Mouse (Mus musculus) midbrain, embryonic 12.5 days (tissue): ENCODE data around the gene Hmx2. TPM values are rescaled to one million over a fixed set of nuclear protein-coding genes. Genes with fewer than 3 reads are reported as not detected.

Experiments
- ATAC-seq: fragments of 200-750 bp; cut with Nextera tagmentation; 2 replicates; pipeline ENCODE4 v1.8.0; 2017; ENCODE audit warnings: low read depth, moderate TSS enrichment, moderate library complexity; ENCODE audit not compliant: low FRiP score
- H3K27ac ChIP-seq: fragments of 300-500 bp; sonication (generic); replicated peaks from 2 replicates; pipeline ENCODE4 v1.5.1; 2016; ENCODE audit warnings: mild to moderate bottlenecking
- H3K27me3 ChIP-seq: fragments of 300-500 bp; sonication (generic); 2 replicates; pipeline ENCODE4 v1.6.1; 2016; ENCODE audit warnings: mild to moderate bottlenecking
- H3K36me3 ChIP-seq: fragments of 300-500 bp; sonication (generic); 2 replicates; pipeline ENCODE4 v1.6.1; 2016
- H3K4me1 ChIP-seq: fragments of 300-500 bp; sonication (generic); 2 replicates; pipeline ENCODE4 v1.6.1; 2016
- H3K4me2 ChIP-seq: fragments of 300-500 bp; sonication (generic); replicated peaks from 2 replicates; pipeline ENCODE4 v1.6.1; 2016; ENCODE audit warnings: mild to moderate bottlenecking, moderate library complexity
- H3K4me3 ChIP-seq: fragments of 300-500 bp; sonication (generic); 2 replicates; pipeline ENCODE4 v1.5.1; 2016; ENCODE audit warnings: mild to moderate bottlenecking
- H3K9ac ChIP-seq: fragments of 300-500 bp; sonication (generic); replicated peaks from 2 replicates; pipeline ENCODE4 v1.6.1; 2016; ENCODE audit warnings: mild to moderate bottlenecking, moderate library complexity
- H3K9me3 ChIP-seq: fragments of 300-500 bp; sonication (generic); 2 replicates; pipeline ENCODE4 v1.6.1; 2016; ENCODE audit warnings: mild to moderate bottlenecking
- WGBS: fragments of 180-500 bp; shearing (Covaris S2); methylation state at CpG from one replicate; pipeline ENCODE4 v1.1.7; 2016; 5-methylcytosine and 5-hydroxymethylcytosine counted together
- polyA plus RNA-seq: library from polyadenylated mRNA; unstranded; fragments of >200 nt; fragmentation: Nextera tagmentation; extraction: Ambion mirVana; gene quantifications from 2 replicates; pipeline ENCODE4 v1.2.1, GENCODE M21; 2016

The Hmx2 gene
- polyA plus RNA-seq, 1 experiment from 2014 or later, result 0.34 TPM

- under 1% methylated on average over 45 of the region's 51 CpGs for WGBS
- Histone ChIP-seq H3K9me3 (no peaks in the 10 kb centered on the region), H3K36me3 (peaks cover 26% of the 10 kb centered on the region), H3K4me3 (peak within 1 kb of the TSS; percentile 80), H3K4me1 (peaks cover 31% of the 10 kb centered on the region), H3K4me2 (peak within 1 kb of the TSS; percentile 76), H3K9ac (peak within 1 kb of the TSS; percentile 80), H3K27me3 (peaks cover 41% of the 10 kb centered on the region), H3K27ac (peak within 1 kb of the TSS; percentile 90)
- peak; percentile 93 for ATAC-seq
Measured at GRCm38 (mm10) chr7:131559986-131560696, 11.6 kb downstream of the Hmx2 start, which contains the start of gene Bub3. Gene Bub3 (plus strand): TSS chr7:131560222.

- H3K27ac ChIP-seq, result peak overlapping the region; percentile 90
- ATAC-seq, result peak; percentile 59
- peak overlapping the region; percentile 76 for H3K4me2 ChIP-seq
- H3K9ac ChIP-seq, result peak overlapping the region; percentile 80
- peaks cover 36% of the 10 kb centered on the region for H3K27me3 ChIP-seq
- WGBS, result under 1% methylated on average over 14 of the region's 14 CpGs
- H3K9me3 ChIP-seq, result no peaks in the 10 kb centered on the region
- H3K4me3 ChIP-seq, result peak overlapping the region; percentile 80
- peaks cover 28% of the 10 kb centered on the region for H3K36me3 ChIP-seq
- peaks cover 29% of the 10 kb centered on the region for H3K4me1 ChIP-seq
Measured at GRCm38 (mm10) chr7:131560697-131561042, 12.1 kb downstream of the Hmx2 start.

GRCm38 (mm10) chr7:131575246-131575645 is 26.7 kb downstream of the Hmx2 start:
- no peak overlapping the region for H3K9ac ChIP-seq
- WGBS, result 79% methylated on average over 6 of the region's 6 CpGs

GRCm38 (mm10) chr7:131582178-131582577 is 33.6 kb downstream of the Hmx2 start:
- no peak for ATAC-seq
- no peak overlapping the region for H3K9ac ChIP-seq
- H3K4me3 ChIP-seq, result no peak overlapping the region
- no peaks in the 10 kb centered on the region for H3K4me1 ChIP-seq
- H3K27ac ChIP-seq, result no peak overlapping the region
- H3K9me3 ChIP-seq, result no peaks in the 10 kb centered on the region
- H3K36me3 ChIP-seq, result no peaks in the 10 kb centered on the region
- no peak overlapping the region for H3K4me2 ChIP-seq
- peaks cover 13% of the 10 kb centered on the region for H3K27me3 ChIP-seq
- WGBS, result 68% methylated on average over 9 of the region's 9 CpGs

More at GRCm38 (mm10) chr7:131575246-131575645, 26.7 kb downstream of the Hmx2 start:
- H3K4me3 ChIP-seq, result no peak overlapping the region
- H3K27me3 ChIP-seq, result no peaks in the 10 kb centered on the region
- H3K27ac ChIP-seq, result no peak overlapping the region
- H3K9me3 ChIP-seq, result no peaks in the 10 kb centered on the region
- no peak overlapping the region for H3K4me2 ChIP-seq
- ATAC-seq, result no peak
- no peaks in the 10 kb centered on the region for H3K4me1 ChIP-seq
- peaks cover 38% of the 10 kb centered on the region for H3K36me3 ChIP-seq

- WGBS, result 88% methylated on average over 5 of the region's 5 CpGs
- no peaks in the 10 kb centered on the region for H3K9me3 ChIP-seq
- ATAC-seq, result no peak
Measured at GRCm38 (mm10) chr7:131585551-131585950, 37.0 kb downstream of the Hmx2 start.

GRCm38 (mm10) chr7:131597779-131598482 is 49.4 kb downstream of the Hmx2 start:
- peaks cover 16% of the 10 kb centered on the region for H3K4me1 ChIP-seq
- no peak overlapping the region for H3K4me3 ChIP-seq
- no peaks in the 10 kb centered on the region for H3K36me3 ChIP-seq
- ATAC-seq, result peak; percentile 96
- peak overlapping the region; percentile 57 for H3K27ac ChIP-seq
- WGBS, result 5% methylated on average over 12 of the region's 12 CpGs
- no peaks in the 10 kb centered on the region for H3K9me3 ChIP-seq
- peak overlapping the region; percentile 36 for H3K4me2 ChIP-seq
- H3K9ac ChIP-seq, result 0 out of 2 replicates have a peak overlapping the region, but pooled peaks have one; percentile 4
- peaks cover 88% of the 10 kb centered on the region for H3K27me3 ChIP-seq

More at GRCm38 (mm10) chr7:131585551-131585950, 37.0 kb downstream of the Hmx2 start:
- Histone ChIP-seq H3K4me1 (no peaks in the 10 kb centered on the region), H3K27me3 (peaks cover 22% of the 10 kb centered on the region), H3K4me3 (no peak overlapping the region), H3K27ac (no peak overlapping the region), H3K9ac (no peak overlapping the region), H3K36me3 (no peaks in the 10 kb centered on the region), H3K4me2 (no peak overlapping the region)

- no peak; the same call in 1 of the 2 replicates for ATAC-seq
- WGBS, result 4% methylated on average over 5 of the region's 5 CpGs
- Histone ChIP-seq H3K9me3 (no peaks in the 10 kb centered on the region), H3K4me3 (no peak overlapping the region), H3K27ac (peak overlapping the region; percentile 57), H3K4me2 (peak overlapping the region; percentile 36), H3K36me3 (no peaks in the 10 kb centered on the region), H3K4me1 (peaks cover 16% of the 10 kb centered on the region), H3K27me3 (peaks cover 88% of the 10 kb centered on the region), H3K9ac (0 out of 2 replicates have a peak overlapping the region, but pooled peaks have one; percentile 4)
Measured at GRCm38 (mm10) chr7:131598483-131598824, 49.9 kb downstream of the Hmx2 start.

GRCm38 (mm10) chr7:131602106-131602505 is 53.5 kb downstream of the Hmx2 start:
- no peak overlapping the region for H3K9ac ChIP-seq
- no peak overlapping the region for H3K4me3 ChIP-seq
- no peak overlapping the region for H3K27ac ChIP-seq
- peaks cover 16% of the 10 kb centered on the region for H3K4me1 ChIP-seq
- 75% methylated on average over 7 of the region's 7 CpGs for WGBS
- no peak for ATAC-seq
- no peaks in the 10 kb centered on the region for H3K36me3 ChIP-seq
- H3K27me3 ChIP-seq, result peaks cover 81% of the 10 kb centered on the region
- no peak overlapping the region for H3K4me2 ChIP-seq
- no peaks in the 10 kb centered on the region for H3K9me3 ChIP-seq

GRCm38 (mm10) chr7:131603186-131603585 is 54.6 kb downstream of the Hmx2 start:
- 12% methylated on average over 11 of the region's 11 CpGs for WGBS
- Histone ChIP-seq H3K4me1 (peaks cover 11% of the 10 kb centered on the region), H3K9me3 (no peaks in the 10 kb centered on the region), H3K27me3 (peaks cover 77% of the 10 kb centered on the region), H3K4me3 (no peak overlapping the region), H3K27ac (no peak overlapping the region), H3K4me2 (no peak overlapping the region; the same call in 1 of the 2 replicates), H3K9ac (no peak overlapping the region), H3K36me3 (no peaks in the 10 kb centered on the region)
- no peak for ATAC-seq

- no peak for ATAC-seq
- Histone ChIP-seq H3K27ac (no peak overlapping the region), H3K4me3 (no peak overlapping the region), H3K36me3 (no peaks in the 10 kb centered on the region), H3K27me3 (peaks cover 76% of the 10 kb centered on the region), H3K9me3 (no peaks in the 10 kb centered on the region), H3K9ac (no peak overlapping the region), H3K4me2 (no peak overlapping the region), H3K4me1 (peaks cover 3% of the 10 kb centered on the region)
- WGBS, result 94% methylated on average over 10 of the region's 10 CpGs
Measured at GRCm38 (mm10) chr7:131604946-131605345, 56.4 kb downstream of the Hmx2 start.

- H3K4me3 ChIP-seq, result no peak overlapping the region
- no peak for ATAC-seq
- 65% methylated on average over 4 of the region's 4 CpGs for WGBS
- peaks cover 3% of the 10 kb centered on the region for H3K4me1 ChIP-seq
- H3K4me2 ChIP-seq, result no peak overlapping the region
- H3K9me3 ChIP-seq, result no peaks in the 10 kb centered on the region
- peaks cover 71% of the 10 kb centered on the region for H3K27me3 ChIP-seq
- no peaks in the 10 kb centered on the region for H3K36me3 ChIP-seq
- H3K9ac ChIP-seq, result no peak overlapping the region
- H3K27ac ChIP-seq, result no peak overlapping the region
Measured at GRCm38 (mm10) chr7:131605481-131605880, 56.9 kb downstream of the Hmx2 start.
